Mouse (Mus musculus): ENCODE results near the gene Jaml. TPM values are rescaled to one million over a fixed set of nuclear protein-coding genes. Genes with fewer than 3 reads are reported as not detected.

Gene Jaml
- polyA plus RNA-seq, 1 experiment from 2014 or later, result 0.68 TPM

DNA sequence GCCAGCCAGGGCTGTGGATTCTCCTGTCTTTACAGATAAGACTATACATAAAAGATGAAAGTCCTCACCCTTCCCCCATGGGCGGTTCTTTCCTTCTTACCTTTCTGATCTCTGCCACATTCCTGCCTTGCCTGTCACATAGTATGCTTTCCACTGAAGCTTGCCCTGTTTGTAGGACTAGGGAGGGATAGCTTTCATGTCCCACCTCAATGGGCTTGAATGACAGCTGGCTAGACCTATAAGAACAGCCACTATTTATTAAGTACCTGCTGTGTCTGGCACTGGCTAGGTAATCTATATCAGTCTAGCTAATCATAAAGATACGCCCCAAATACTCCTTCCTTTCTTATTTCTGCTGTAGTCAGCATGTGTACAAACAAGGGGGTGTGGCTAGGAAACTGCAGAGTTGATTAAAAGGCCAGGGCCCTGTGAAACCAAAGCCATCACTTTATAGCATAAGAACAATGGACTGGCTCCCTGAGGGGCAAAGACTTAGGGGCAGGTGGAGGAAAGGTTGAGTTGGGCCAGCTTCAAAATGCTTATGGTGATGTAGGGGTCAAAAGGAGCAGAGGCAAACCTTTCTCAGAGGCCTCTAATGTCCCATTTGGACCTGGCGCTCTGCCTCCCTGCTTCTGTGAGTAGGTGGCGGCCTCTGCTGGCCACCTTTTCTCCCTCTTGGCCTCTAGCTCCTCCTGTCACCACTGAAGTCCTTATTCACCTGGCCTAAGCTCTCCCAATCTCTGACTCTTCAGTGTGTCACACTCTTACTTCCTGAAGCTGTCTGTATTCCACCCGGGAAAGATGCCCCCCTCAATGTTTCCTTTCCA, 54.7 kb downstream of the Jaml start:
- no peaks in the 10 kb centered on the region for H3K36me3 ChIP-seq (replicated peaks; ENCODE audit: insufficient read depth, low read length)
- 20% methylated on average over 5 of the region's 5 CpGs for WGBS (ENCODE audit: insufficient replicate concordance)
- DNase-seq, result peak; percentile 75
- no peak overlapping the region for H3K4me2 ChIP-seq (ENCODE audit: low read depth, low read length)
- H3K9me3 ChIP-seq (ENCODE audit: low read length), result no peaks in the 10 kb centered on the region
- H3K27ac ChIP-seq (ENCODE audit: low read depth), result no peak overlapping the region
- no peak overlapping the region for H3K9ac ChIP-seq (replicated peaks)
- H3K27me3 ChIP-seq (ENCODE audit: insufficient read depth, low read length), result peaks cover 13% of the 10 kb centered on the region
- no peak overlapping the region for H3K4me3 ChIP-seq (ENCODE audit: low read depth, low read length)
- H3K4me1 ChIP-seq (ENCODE audit: insufficient read depth), result peaks cover 10% of the 10 kb centered on the region; the same call in 1 of the 2 replicates
- ATAC-seq, result no peak
- no peak for TF ChIP-seq EP300 (IDR thresholded peaks at IDR 0.05; ENCODE audit: low read depth)
- peak; percentile 79 for TF ChIP-seq CTCF (IDR thresholded peaks at IDR 0.05; ENCODE audit: low read depth)

DNA sequence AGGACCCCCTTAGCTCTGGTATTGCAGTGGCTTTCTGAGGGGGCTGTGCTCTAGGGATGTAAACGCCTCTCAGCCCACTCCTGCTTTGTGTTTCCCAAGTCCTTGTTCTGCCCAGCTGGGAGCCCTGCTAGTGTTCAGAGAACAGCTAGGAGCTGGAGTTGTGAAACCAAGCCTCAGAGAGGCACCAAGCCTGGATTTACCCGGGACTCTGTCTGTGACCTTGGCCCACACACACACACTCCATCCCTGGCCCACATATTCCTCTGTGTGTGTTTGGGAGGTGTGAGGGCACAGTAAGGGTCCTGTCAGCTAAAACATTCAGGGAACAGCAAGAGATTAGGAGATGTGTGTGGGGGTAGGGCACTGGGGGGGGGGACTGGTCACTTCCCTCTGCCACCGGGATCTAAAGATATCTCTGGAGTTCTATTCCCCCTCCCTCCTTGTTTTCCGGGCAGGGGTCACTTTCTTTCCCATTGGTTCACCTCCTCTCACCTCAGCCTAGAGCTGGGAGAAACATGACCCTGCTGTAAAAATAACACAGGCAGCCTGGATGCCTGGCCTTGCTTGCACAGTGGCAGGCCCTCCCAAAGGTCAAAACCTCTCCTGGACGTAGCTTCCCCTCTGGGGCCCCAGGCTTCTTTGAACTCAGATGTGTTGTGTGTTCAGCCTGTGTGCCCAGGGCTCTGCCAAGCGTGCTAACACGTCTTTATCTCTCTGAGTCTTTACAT, 57.6 kb downstream of the Jaml start:
- 15% methylated on average over 7 of the region's 7 CpGs for WGBS (ENCODE audit: insufficient replicate concordance)
- Histone ChIP-seq H3K27me3 (ENCODE audit: insufficient read depth, low read length) (peaks cover 27% of the 10 kb centered on the region), H3K9me3 (ENCODE audit: low read length) (no peaks in the 10 kb centered on the region), H3K4me3 (ENCODE audit: low read depth, low read length) (no peak overlapping the region), H3K4me1 (ENCODE audit: insufficient read depth) (peaks cover 10% of the 10 kb centered on the region; the same call in 1 of the 2 replicates), H3K4me2 (ENCODE audit: low read depth, low read length) (no peak overlapping the region), H3K9ac (replicated peaks) (no peak overlapping the region), H3K36me3 (replicated peaks; ENCODE audit: insufficient read depth, low read length) (no peaks in the 10 kb centered on the region), H3K27ac (ENCODE audit: low read depth) (peak overlapping the region; percentile 44)
- peak; percentile 76 for ATAC-seq
- TF ChIP-seq EP300 (IDR thresholded peaks at IDR 0.05; ENCODE audit: low read depth), result no peak
- TF ChIP-seq CTCF (IDR thresholded peaks at IDR 0.05; ENCODE audit: low read depth), result no peak
- peak; percentile 50 for DNase-seq

DNA sequence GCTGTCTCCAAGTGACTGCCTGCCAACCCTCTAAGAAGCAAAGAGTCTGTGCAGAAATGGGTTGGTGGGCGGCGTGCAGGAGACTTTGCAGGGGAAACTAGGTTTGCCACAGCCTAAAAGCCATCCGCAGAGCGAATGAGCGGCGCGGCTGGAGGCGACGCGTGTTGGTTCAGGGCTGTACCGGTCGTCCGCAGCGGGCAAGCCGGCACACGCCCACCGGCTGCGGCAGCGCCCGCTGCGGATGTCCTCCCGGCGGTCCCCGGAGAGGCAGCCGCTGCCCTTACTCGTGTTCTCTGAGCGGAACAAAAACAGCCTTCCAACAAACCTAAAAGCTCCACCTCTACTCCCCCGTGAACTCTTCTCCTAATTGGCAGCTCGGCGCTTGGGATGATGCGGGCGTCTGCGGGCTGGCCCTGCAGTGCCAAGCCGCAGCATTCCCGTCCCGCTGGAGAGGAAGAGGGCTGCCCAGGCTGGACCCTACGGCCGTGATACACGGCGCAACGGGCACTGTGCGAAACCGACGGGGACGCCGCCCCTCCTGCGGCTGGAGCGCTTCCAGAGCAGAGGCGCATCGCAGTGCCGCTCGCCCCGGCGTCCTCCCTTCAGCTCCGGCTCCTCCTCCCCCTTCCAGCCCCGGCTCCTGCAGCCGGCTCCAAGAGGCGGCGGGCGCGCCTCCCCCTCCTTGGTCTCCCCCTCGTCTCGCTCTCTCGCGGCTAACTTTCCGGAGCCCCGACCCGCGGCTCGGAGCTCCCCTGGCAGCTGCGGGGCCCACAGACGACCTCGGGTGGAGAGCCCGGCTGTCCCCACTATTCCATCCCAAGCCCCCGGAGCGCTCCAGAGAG, 59.4 kb downstream of the Jaml start, which contains the start of gene Scn4b:
TSS of gene Scn4b (plus strand) at position 205 of the 842 bp plus-strand sequence.
- Histone ChIP-seq H3K27ac (ENCODE audit: low read depth) (no peak within 1 kb of the TSS), H3K9me3 (ENCODE audit: low read length) (no peaks in the 10 kb centered on the region), H3K4me3 (ENCODE audit: low read depth, low read length) (peak within 1 kb of the TSS; percentile 54), H3K4me2 (ENCODE audit: low read depth, low read length) (peak within 1 kb of the TSS; percentile 80), H3K36me3 (replicated peaks; ENCODE audit: insufficient read depth, low read length) (no peaks in the 10 kb centered on the region), H3K27me3 (ENCODE audit: insufficient read depth, low read length) (peaks cover 33% of the 10 kb centered on the region), H3K9ac (replicated peaks) (no peak within 1 kb of the TSS; the same call in 1 of the 2 replicates), H3K4me1 (ENCODE audit: insufficient read depth) (peaks cover 10% of the 10 kb centered on the region; the same call in 1 of the 2 replicates)
- no peak for TF ChIP-seq CTCF (IDR thresholded peaks at IDR 0.05; ENCODE audit: low read depth)
- TF ChIP-seq EP300 (IDR thresholded peaks at IDR 0.05; ENCODE audit: low read depth), result no peak
- ATAC-seq (peak; percentile 29), DNase-seq (peak; percentile 47)
- under 1% methylated on average over 65 of the region's 76 CpGs for WGBS (ENCODE audit: insufficient replicate concordance)

DNA sequence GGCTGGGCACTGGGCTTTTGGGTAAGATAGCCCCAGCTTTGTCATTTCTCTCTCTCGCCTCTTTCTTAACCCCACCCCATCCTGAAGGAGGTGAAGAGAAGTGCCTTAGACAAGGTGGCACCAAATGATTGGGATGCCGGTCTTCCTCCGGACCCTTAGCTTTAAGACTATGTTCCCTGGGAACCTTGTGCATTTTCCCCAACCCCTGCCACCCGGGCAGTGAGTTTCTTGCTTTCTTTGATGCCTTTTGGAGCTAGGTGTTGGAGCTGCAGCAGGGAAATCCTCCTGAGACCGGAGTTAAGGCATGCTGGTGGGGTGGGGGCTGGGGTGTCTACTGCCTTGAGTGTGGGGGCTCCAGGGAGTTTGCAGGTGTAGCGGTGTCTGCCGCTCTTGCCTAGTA, 60.1 kb downstream of the Jaml start:
- H3K27me3 ChIP-seq (ENCODE audit: insufficient read depth, low read length), result peaks cover 36% of the 10 kb centered on the region
- no peak overlapping the region for H3K9ac ChIP-seq (replicated peaks)
- H3K4me1 ChIP-seq (ENCODE audit: insufficient read depth), result peaks cover 10% of the 10 kb centered on the region; the same call in 1 of the 2 replicates
- TF ChIP-seq EP300 (IDR thresholded peaks at IDR 0.05; ENCODE audit: low read depth), result no peak
- no peak for TF ChIP-seq CTCF (IDR thresholded peaks at IDR 0.05; ENCODE audit: low read depth)
- H3K27ac ChIP-seq (ENCODE audit: low read depth), result no peak overlapping the region
- ATAC-seq (no peak), DNase-seq (no peak)
- H3K36me3 ChIP-seq (replicated peaks; ENCODE audit: insufficient read depth, low read length), result no peaks in the 10 kb centered on the region
- 14% methylated on average over 7 of the region's 7 CpGs for WGBS (ENCODE audit: insufficient replicate concordance)
- peak overlapping the region; percentile 54 for H3K4me3 ChIP-seq (ENCODE audit: low read depth, low read length)
- peak overlapping the region; percentile 80 for H3K4me2 ChIP-seq (ENCODE audit: low read depth, low read length)
- no peaks in the 10 kb centered on the region for H3K9me3 ChIP-seq (ENCODE audit: low read length)

DNA sequence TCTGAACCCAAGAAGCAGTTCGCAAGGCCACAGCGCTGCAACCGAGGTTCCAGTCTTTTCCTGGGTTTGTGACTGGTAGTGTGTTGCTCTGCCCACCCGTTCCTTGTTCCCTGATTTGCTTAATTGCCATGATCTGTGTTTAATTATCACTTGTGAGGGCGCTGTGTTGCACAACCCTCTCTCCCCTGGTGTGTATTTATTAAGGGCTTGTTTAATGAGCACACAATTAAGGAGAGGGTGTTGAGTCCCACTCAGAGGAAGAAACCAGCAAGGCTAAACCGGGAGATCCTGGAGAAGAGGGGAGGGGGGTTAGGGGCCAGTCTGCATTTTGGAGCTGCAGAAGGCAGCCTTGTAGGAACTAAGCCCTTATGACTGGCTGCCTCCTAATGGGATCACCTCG, 62.0 kb downstream of the Jaml start:
- Histone ChIP-seq H3K4me1 (ENCODE audit: insufficient read depth) (peaks cover 9% of the 10 kb centered on the region; the same call in 1 of the 2 replicates), H3K36me3 (replicated peaks; ENCODE audit: insufficient read depth, low read length) (no peaks in the 10 kb centered on the region), H3K27me3 (ENCODE audit: insufficient read depth, low read length) (peaks cover 44% of the 10 kb centered on the region), H3K9me3 (ENCODE audit: low read length) (no peaks in the 10 kb centered on the region), H3K9ac (replicated peaks) (no peak overlapping the region), H3K4me3 (ENCODE audit: low read depth, low read length) (no peak overlapping the region), H3K27ac (ENCODE audit: low read depth) (no peak overlapping the region), H3K4me2 (ENCODE audit: low read depth, low read length) (no peak overlapping the region)
- ATAC-seq (no peak), DNase-seq (no peak)
- 56% methylated on average over 7 of the region's 7 CpGs for WGBS (ENCODE audit: insufficient replicate concordance)
- TF ChIP-seq EP300 (IDR thresholded peaks at IDR 0.05; ENCODE audit: low read depth) (no peak), CTCF (IDR thresholded peaks at IDR 0.05; ENCODE audit: low read depth) (no peak)

Measured in liver, postnatal 0 days (tissue).